Mouse (Mus musculus) right cerebral cortex, postnatal 25 days (tissue): Measurements from ENCODE around the gene Arid5a.

Experiments
- DNase-seq: peaks from one replicate; pipeline ENCODE4 v3.0.0; 2022

Arid5a gene

GRCm38 (mm10) chr1:36331743-36332142 is 24.2 kb downstream of the Arid5a start:
- DNase-seq = no peak

- no peak for DNase-seq
Measured at GRCm38 (mm10) chr1:36332955-36333887, 25.7 kb downstream of the Arid5a start.

- no peak for DNase-seq
Measured at GRCm38 (mm10) chr1:36342547-36342946, 35.0 kb downstream of the Arid5a start.

- peak; percentile 17 for DNase-seq
Measured at GRCm38 (mm10) chr1:36352351-36352750, 44.8 kb downstream of the Arid5a start.

- DNase-seq = no peak
Measured at GRCm38 (mm10) chr1:36356955-36357695, 49.6 kb downstream of the Arid5a start.

GRCm38 (mm10) chr1:36367698-36368097 is 60.2 kb downstream of the Arid5a start:
- no peak for DNase-seq

GRCm38 (mm10) chr1:36368112-36368968 is 60.8 kb downstream of the Arid5a start:
- no peak for DNase-seq

GRCm38 (mm10) chr1:36368969-36369645 is 61.6 kb downstream of the Arid5a start, which contains the start of gene Kansl3:
Kansl3 (minus strand) TSS chr1:36369181.
- DNase-seq = peak; percentile 87

- no peak for DNase-seq
Measured at GRCm38 (mm10) chr1:36370918-36371317, 63.4 kb downstream of the Arid5a start.

GRCm38 (mm10) chr1:36371934-36372845 is 64.7 kb downstream of the Arid5a start, which contains the start of gene Fer1l5:
Fer1l5 (plus strand) TSS chr1:36372291.
- no peak for DNase-seq
